Mouse (Mus musculus): Measurements from ENCODE around the gene Scube1. TPM values are rescaled to one million over a fixed set of nuclear protein-coding genes. Genes with fewer than 3 reads are reported as not detected.

Gene Scube1
- total RNA-seq, 4 experiments from 2014 or later: 44.7 to 51.8 (median 45.4) TPM

GRCm38 (mm10) chr15:83709889-83710774 lies 14.7 kb downstream of the Scube1 start:
- DNase-seq (ENCODE audit: low spot score in 2 of 2): no peak

GRCm38 (mm10) chr15:83706528-83707199 lies 18.2 kb downstream of the Scube1 start:
- DNase-seq (ENCODE audit: low spot score in 2 of 2): no peak

- DNase-seq (ENCODE audit: low spot score in 2 of 2): no peak
These were observed 24.3 kb downstream of the Scube1 start for GRCm38 (mm10) chr15:83700593-83700923.

- DNase-seq (ENCODE audit: low spot score in 2 of 2): no peak
These were observed 24.8 kb downstream of the Scube1 start for GRCm38 (mm10) chr15:83699834-83700592.

- DNase-seq (ENCODE audit: low spot score in 2 of 2): no peak
These were observed 25.5 kb downstream of the Scube1 start for GRCm38 (mm10) chr15:83699132-83699833.

GRCm38 (mm10) chr15:83696681-83697381 lies 28.0 kb downstream of the Scube1 start:
- DNase-seq (ENCODE audit: low spot score in 2 of 2): no peak

- DNase-seq (ENCODE audit: low spot score in 2 of 2): no peak
These were observed 29.7 kb downstream of the Scube1 start for GRCm38 (mm10) chr15:83695159-83695558.

- no peak for DNase-seq (ENCODE audit: low spot score in 2 of 2)
These were observed 32.9 kb downstream of the Scube1 start for GRCm38 (mm10) chr15:83691901-83692361.

GRCm38 (mm10) chr15:83689946-83690345 lies 34.9 kb downstream of the Scube1 start:
- DNase-seq (ENCODE audit: low spot score in 2 of 2): no peak

GRCm38 (mm10) chr15:83686601-83687000 lies 38.2 kb downstream of the Scube1 start:
- no peak for DNase-seq (ENCODE audit: low spot score in 2 of 2)

GRCm38 (mm10) chr15:83685950-83686349 lies 38.9 kb downstream of the Scube1 start:
- no peak for DNase-seq (ENCODE audit: low spot score in 2 of 2)

GRCm38 (mm10) chr15:83683051-83683561 lies 41.7 kb downstream of the Scube1 start:
- DNase-seq (ENCODE audit: low spot score in 2 of 2): no peak

GRCm38 (mm10) chr15:83680300-83680699 lies 44.5 kb downstream of the Scube1 start:
- no peak for DNase-seq (ENCODE audit: low spot score in 2 of 2)

- DNase-seq (ENCODE audit: low spot score in 2 of 2): no peak
These were observed 45.1 kb downstream of the Scube1 start for GRCm38 (mm10) chr15:83679729-83680128.

- DNase-seq (ENCODE audit: low spot score in 2 of 2): no peak
These were observed 46.2 kb downstream of the Scube1 start for GRCm38 (mm10) chr15:83678606-83679005.

GRCm38 (mm10) chr15:83678089-83678488 lies 46.7 kb downstream of the Scube1 start:
- no peak for DNase-seq (ENCODE audit: low spot score in 2 of 2)

GRCm38 (mm10) chr15:83677098-83677497 lies 47.7 kb downstream of the Scube1 start:
- DNase-seq (ENCODE audit: low spot score in 2 of 2): no peak

- DNase-seq (ENCODE audit: low spot score in 2 of 2): no peak
These were observed 48.5 kb downstream of the Scube1 start for GRCm38 (mm10) chr15:83676286-83676685.

GRCm38 (mm10) chr15:83673621-83674020 lies 51.2 kb downstream of the Scube1 start:
- no peak for DNase-seq (ENCODE audit: low spot score in 2 of 2)

- no peak for DNase-seq (ENCODE audit: low spot score in 2 of 2)
These were observed 57.3 kb downstream of the Scube1 start for GRCm38 (mm10) chr15:83667501-83667900.

All from left cerebral cortex, adult 8-10 months (tissue).